Mouse (Mus musculus) lung, postnatal 0 days (tissue): ENCODE results near the gene Mical2.

Experiments
- CTCF ChIP-seq: IDR thresholded peaks from 2 replicates; pipeline ENCODE4 v1.5.1; 2016; ENCODE audit warnings: antibody characterized with exemption, mild to moderate bottlenecking
- EP300 ChIP-seq: IDR thresholded peaks from 2 replicates; pipeline ENCODE4 v1.6.1; 2016; ENCODE audit warnings: antibody characterized with exemption, mild to moderate bottlenecking, control low read depth

GRCm38 (mm10) chr7:112376611-112377010 lies 151.0 kb downstream of the Mical2 start:
- TF ChIP-seq CTCF: no peak
- no peak for TF ChIP-seq EP300
